Mouse (Mus musculus): ENCODE data around the gene Usp27x. TPM values are rescaled to one million over a fixed set of nuclear protein-coding genes. Genes with fewer than 3 reads are reported as not detected.

Gene Usp27x
- 0.81 and 0.93 TPM in 2 replicates for polyA plus RNA-seq (2015; fragmentation: Nextera tagmentation; extraction: Ambion mirVana)

DNA sequence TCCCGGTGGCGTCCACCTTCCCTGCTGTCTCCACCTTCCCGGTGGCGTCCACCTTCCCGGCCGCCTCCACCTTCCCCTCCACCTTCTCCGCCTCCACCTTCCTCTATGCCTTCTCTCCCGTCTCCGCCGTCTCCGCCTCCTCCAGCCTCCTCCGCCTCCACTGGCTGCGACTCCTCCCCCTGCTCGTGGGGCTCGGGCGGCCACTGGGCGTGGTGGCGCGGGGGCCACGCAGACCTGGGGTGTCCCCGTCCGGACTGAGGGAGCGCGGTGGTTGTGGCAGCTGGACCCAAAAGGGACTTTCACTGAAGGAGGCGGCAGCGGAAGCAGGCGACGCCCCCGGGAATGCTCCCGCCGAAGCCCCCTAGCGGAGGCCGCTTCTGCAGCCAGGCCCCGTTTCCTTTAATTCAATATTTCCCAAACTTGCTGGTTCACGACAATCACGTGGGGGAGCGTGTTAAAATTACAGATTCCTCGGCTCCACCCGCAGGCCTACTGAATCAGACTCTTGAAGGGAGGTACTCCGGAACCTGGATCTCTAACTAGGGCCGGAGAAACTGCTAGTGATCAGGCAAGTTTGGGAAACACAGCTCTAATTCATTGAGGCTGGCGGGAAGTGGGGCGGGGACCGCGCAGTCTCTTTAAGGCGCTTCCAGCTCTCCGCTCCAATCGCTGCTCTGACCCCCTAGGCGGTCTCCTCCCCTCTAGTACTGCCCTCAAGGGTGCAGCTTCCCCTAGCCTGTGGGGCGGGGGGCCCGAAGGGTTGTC is at the start of gene Usp27x:
Gene Usp27x (minus strand): TSS at position 115 of the 765 bp plus-strand sequence.
- H3K4me3 ChIP-seq = peak within 1 kb of the TSS; percentile 61
- H3K36me3 ChIP-seq = no peaks in the 10 kb centered on the region
- peak within 1 kb of the TSS; percentile 93 for H3K27ac ChIP-seq
- H3K4me1 ChIP-seq = no peaks in the 10 kb centered on the region
- H3K9me3 ChIP-seq = no peaks in the 10 kb centered on the region
- 17% methylated on average over 50 of the region's 51 CpGs for WGBS
- no peaks in the 10 kb centered on the region for H3K27me3 ChIP-seq
- peak within 1 kb of the TSS; percentile 85 for H3K4me2 ChIP-seq
- ATAC-seq (ENCODE audit: borderline replicate concordance, extremely low read depth, low FRiP score, low TSS enrichment) = peak; percentile 94
- H3K9ac ChIP-seq = peak within 1 kb of the TSS; percentile 59

DNA sequence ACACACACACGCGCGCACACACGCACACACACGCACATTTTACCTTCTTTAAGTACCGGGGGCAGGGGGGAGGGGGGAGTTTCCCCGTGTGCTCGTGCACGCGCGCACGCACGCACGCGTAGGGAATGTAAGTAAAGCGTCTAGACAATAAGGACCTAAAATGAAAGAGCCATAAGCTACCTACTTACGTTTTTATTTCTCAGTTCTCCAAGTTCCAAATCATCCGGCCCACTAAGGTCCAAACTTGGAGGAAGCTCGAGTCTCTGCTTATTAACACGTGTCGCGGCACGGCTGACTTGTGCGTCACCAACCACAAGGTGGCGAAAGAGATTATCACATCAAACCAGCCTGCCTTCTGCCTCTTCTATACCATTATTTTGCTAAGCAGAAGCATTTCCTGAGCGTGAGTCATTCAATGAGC is 47.1 kb upstream of the Usp27x start:
- Histone ChIP-seq H3K9ac (peak overlapping the region; percentile 49), H3K36me3 (no peaks in the 10 kb centered on the region), H3K27me3 (no peaks in the 10 kb centered on the region), H3K4me1 (no peaks in the 10 kb centered on the region), H3K27ac (no peak overlapping the region), H3K4me2 (peak overlapping the region; percentile 55), H3K9me3 (no peaks in the 10 kb centered on the region), H3K4me3 (peak overlapping the region; percentile 52)
- WGBS = 23% methylated on average over 25 of the region's 26 CpGs
- peak; percentile 60; the same call in 1 of the 2 replicates for ATAC-seq (ENCODE audit: borderline replicate concordance, extremely low read depth, low FRiP score, low TSS enrichment)

DNA sequence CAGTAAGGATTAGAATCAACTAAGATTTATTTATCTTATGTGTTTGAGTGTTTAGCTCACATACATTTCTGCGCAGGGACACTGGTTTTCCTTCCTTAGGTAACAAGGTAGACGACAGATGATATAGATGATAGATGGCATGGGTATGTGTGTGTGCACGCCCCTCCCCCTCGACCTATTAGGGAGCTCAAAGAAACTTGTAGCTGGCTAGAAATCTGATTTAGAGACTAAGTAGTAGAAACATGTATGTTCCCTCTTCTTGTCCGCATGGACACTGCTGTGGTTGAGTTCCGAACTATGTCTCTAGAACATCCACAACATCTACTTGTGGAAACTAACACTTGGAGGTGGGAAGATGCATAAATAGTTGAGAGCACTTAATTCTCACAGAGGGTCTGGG is 46.5 kb upstream of the Usp27x start:
- Histone ChIP-seq H3K4me3 (peak overlapping the region; percentile 52), H3K9ac (no peak overlapping the region), H3K27me3 (no peaks in the 10 kb centered on the region), H3K4me2 (peak overlapping the region; percentile 55), H3K4me1 (no peaks in the 10 kb centered on the region), H3K9me3 (no peaks in the 10 kb centered on the region), H3K36me3 (no peaks in the 10 kb centered on the region), H3K27ac (no peak overlapping the region)
- ATAC-seq (ENCODE audit: borderline replicate concordance, extremely low read depth, low FRiP score, low TSS enrichment) = no peak; the same call in 1 of the 2 replicates
- WGBS = 56% methylated on average over 6 of the region's 6 CpGs

DNA sequence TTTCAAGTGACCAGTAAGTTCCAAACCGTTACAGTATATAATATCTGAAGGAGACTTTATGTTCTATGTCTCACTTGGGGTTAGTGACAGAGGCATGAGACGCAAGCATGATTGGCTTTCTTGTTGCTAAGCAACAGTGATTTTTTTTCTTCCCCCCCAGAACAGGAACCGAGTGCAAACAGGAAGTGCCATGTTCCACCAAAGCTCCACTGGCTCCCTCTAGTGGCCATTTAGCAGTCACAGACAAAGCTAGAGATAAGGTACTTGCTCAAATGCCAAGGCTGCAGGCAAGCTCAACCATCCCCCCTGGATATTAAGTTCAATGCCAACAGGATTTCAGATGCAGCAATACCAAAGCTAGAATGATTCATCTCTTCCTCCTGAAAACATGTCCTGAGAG is 45.4 kb upstream of the Usp27x start:
- peak overlapping the region; percentile 24; the same call in 1 of the 2 replicates for H3K4me2 ChIP-seq
- peak; percentile 81; the same call in 1 of the 2 replicates for ATAC-seq (ENCODE audit: borderline replicate concordance, extremely low read depth, low FRiP score, low TSS enrichment)
- no peaks in the 10 kb centered on the region for H3K27me3 ChIP-seq
- H3K9ac ChIP-seq = no peak overlapping the region
- H3K9me3 ChIP-seq = no peaks in the 10 kb centered on the region
- 0 out of 2 replicates have a peak overlapping the region, but pooled peaks have one; percentile 3 for H3K4me3 ChIP-seq
- H3K36me3 ChIP-seq = no peaks in the 10 kb centered on the region
- WGBS = 22% methylated on average over 3 of the region's 3 CpGs
- no peak overlapping the region for H3K27ac ChIP-seq
- H3K4me1 ChIP-seq = no peaks in the 10 kb centered on the region

DNA sequence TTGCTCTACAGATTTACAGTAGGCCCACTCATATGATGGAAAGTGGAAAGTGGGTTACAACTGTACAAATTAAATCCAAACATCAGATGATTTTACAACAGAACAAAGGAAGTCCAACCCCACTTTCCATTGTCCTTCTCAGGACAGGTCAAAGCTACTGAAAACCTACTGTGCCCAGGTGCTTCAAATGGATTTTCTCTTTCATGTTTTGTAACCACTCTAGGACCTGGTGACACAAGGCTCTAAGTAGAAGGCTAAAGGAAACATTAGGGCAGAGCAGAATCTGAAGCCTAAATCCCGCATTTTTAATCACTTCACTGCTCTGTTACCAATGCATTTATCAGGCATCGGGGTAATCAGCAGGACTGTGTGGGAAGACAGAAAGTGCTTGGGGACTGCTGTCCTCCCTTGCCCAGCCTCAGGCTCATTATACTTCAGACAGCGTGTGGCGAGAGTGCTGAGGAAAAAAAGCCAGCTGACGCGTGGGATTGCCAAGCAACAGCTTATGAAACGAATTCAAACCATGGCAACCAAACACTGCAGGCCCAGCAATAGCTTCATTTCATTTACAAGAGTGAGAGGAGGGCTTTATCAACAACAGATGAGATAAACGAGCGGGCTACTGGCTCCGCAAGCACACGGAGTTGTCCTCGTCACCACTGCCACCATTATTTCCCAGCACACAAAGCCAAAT is 40.7 kb upstream of the Usp27x start:
- Histone ChIP-seq H3K4me1 (no peaks in the 10 kb centered on the region), H3K4me3 (no peak overlapping the region), H3K9me3 (no peaks in the 10 kb centered on the region), H3K27ac (peak overlapping the region; percentile 37; the same call in 1 of the 2 replicates), H3K27me3 (no peaks in the 10 kb centered on the region), H3K4me2 (no peak overlapping the region), H3K9ac (no peak overlapping the region), H3K36me3 (no peaks in the 10 kb centered on the region)
- ATAC-seq (ENCODE audit: borderline replicate concordance, extremely low read depth, low FRiP score, low TSS enrichment) = peak; percentile 76; the same call in 1 of the 2 replicates
- 34% methylated on average over 12 of the region's 12 CpGs for WGBS

DNA sequence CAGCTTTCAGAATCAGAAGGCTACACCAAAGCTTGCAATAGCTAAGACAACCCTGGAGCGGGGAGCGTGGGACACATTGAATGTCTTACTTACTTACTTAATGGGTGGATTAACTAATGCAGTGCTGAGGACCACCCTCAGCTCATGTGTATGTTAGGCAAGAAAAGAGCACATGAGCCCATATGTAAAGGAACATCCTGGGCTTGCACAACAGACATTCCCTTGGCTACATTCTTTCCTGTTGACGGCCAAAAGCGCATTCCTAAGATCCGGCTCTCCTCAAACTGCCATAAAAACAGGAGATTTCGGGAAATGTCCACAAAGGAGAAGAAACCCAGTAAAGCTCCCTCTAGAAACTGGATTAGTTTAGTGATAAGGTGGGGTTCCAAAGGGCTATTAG is 39.7 kb upstream of the Usp27x start:
- Histone ChIP-seq H3K27me3 (no peaks in the 10 kb centered on the region), H3K27ac (peak overlapping the region; percentile 31; the same call in 1 of the 2 replicates), H3K4me3 (no peak overlapping the region), H3K4me1 (no peaks in the 10 kb centered on the region), H3K9ac (no peak overlapping the region), H3K36me3 (no peaks in the 10 kb centered on the region), H3K9me3 (no peaks in the 10 kb centered on the region), H3K4me2 (no peak overlapping the region)
- 48% methylated on average over 6 of the region's 6 CpGs for WGBS
- peak; percentile 83; the same call in 1 of the 2 replicates for ATAC-seq (ENCODE audit: borderline replicate concordance, extremely low read depth, low FRiP score, low TSS enrichment)

DNA sequence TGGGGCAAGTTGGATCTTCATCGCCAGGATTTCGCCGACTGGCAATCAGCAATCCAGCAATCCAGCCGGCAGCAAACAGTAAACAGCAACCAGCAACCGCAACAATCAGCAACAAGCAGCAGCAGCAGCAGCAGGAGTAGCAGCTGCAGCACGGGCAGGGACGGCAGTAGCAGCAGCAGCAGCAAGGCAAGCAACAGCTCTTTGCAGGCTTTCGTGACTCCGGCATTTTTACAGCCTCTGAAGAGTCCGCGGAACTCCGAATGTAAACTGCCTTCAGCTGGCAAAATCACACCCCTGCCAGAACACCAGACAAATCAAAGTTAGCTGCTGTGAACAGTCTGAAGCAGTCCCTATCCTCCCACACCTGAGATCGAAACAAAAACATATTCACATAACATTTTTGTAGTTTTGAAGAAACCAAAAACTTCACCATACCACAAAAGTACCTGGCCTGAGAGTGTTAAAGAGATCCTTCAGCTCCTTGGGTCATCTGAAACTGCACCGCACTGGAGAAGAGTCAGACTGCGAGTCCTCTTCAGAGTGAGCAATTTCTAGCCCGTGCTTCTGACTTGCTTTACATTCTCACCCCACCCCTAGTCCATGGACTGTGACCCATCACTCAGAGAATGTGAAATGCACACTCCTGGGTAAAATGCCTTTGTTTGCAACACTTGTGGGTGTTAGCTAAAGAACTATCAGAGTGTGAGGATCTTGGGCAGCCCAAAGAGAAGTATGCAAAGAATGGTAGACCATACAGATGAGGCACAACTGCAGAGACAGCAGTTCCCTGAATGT is 36.8 kb upstream of the Usp27x start:
- Histone ChIP-seq H3K4me3 (no peak overlapping the region), H3K9ac (no peak overlapping the region), H3K27ac (no peak overlapping the region), H3K4me1 (no peaks in the 10 kb centered on the region), H3K4me2 (no peak overlapping the region; the same call in 1 of the 2 replicates), H3K36me3 (no peaks in the 10 kb centered on the region), H3K27me3 (no peaks in the 10 kb centered on the region), H3K9me3 (no peaks in the 10 kb centered on the region)
- ATAC-seq (ENCODE audit: borderline replicate concordance, extremely low read depth, low FRiP score, low TSS enrichment) = no peak
- WGBS = 48% methylated on average over 16 of the region's 16 CpGs

DNA sequence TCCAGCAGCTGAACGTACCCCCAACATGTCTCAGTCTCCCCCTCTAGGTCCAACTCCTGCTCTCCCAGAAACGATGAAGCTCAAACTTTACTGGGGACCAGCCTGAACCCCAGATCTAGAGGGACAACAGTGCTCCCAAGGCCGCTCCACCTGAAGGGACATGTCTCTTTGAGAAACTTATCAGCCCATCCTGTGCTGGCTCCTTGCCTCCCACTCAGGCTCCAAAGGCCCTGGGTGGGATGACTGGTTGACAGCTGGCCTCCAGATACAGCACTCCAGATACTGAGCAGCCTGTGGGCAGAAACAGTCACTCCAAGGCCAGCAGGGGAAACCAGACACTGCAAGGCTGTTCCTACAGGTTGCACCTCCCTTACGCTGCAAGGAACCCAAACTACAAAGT is 956 bp upstream of the Usp27x start:
- H3K9ac ChIP-seq = peak overlapping the region; percentile 59
- peak overlapping the region; percentile 85 for H3K4me2 ChIP-seq
- no peaks in the 10 kb centered on the region for H3K4me1 ChIP-seq
- H3K27ac ChIP-seq = peak overlapping the region; percentile 93
- WGBS = 47% methylated on average over 4 of the region's 4 CpGs
- H3K4me3 ChIP-seq = peak overlapping the region; percentile 61
- ATAC-seq (ENCODE audit: borderline replicate concordance, extremely low read depth, low FRiP score, low TSS enrichment) = no peak
- no peaks in the 10 kb centered on the region for H3K27me3 ChIP-seq
- no peaks in the 10 kb centered on the region for H3K9me3 ChIP-seq
- no peaks in the 10 kb centered on the region for H3K36me3 ChIP-seq

DNA sequence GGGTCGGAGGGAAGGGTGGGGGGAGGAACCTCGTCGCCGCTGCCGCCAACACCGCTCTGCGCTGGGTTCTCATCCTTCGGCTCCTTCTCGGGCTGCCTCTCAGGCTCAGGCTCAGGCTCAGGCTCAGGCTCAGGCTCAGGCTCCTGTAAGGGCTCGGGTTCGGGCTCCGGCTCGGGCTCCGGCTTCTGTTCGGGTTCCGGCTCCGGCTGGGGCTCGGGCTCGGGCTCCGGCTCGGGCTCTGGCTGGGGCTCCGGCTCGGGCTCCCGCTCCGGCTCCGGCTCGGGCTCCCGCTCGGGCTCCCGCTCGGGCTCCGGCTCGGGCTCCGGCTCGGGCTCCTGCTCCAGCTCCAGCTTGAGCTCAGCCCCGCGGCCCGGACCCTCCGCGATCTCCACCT is 311 bp downstream of the Usp27x start:
- 31% methylated on average over 40 of the region's 40 CpGs for WGBS
- Histone ChIP-seq H3K4me2 (peak overlapping the region; percentile 85), H3K36me3 (no peaks in the 10 kb centered on the region), H3K27ac (peak overlapping the region; percentile 93), H3K4me3 (peak overlapping the region; percentile 61), H3K9ac (peak overlapping the region; percentile 59), H3K27me3 (no peaks in the 10 kb centered on the region), H3K9me3 (no peaks in the 10 kb centered on the region), H3K4me1 (no peaks in the 10 kb centered on the region)
- peak; percentile 43 for ATAC-seq (ENCODE audit: borderline replicate concordance, extremely low read depth, low FRiP score, low TSS enrichment)

DNA sequence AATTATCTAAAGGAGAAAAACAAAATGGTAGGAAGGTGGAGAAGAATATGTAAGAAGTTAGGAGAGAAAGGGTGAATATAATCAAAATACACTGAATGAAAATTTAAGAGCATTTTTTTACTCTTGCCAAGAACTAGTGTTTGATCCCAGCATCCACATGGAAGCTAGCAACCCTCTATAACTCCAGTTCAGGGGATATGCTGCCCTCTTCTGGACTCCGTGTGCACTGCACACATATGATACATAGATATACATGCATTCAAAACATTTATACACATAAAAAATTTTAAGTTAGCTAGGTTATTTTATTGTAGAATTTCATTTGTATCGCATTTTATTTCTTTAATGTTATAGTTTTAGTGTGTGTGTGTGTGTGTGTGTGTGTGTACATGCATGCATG is 50.2 kb downstream of the Usp27x start:
- 47% methylated on average over 2 of the region's 2 CpGs for WGBS
- H3K36me3 ChIP-seq = no peaks in the 10 kb centered on the region
- H3K27me3 ChIP-seq = no peaks in the 10 kb centered on the region
- no peak overlapping the region for H3K27ac ChIP-seq
- no peaks in the 10 kb centered on the region for H3K4me1 ChIP-seq
- no peak overlapping the region for H3K4me3 ChIP-seq
- no peak overlapping the region for H3K9ac ChIP-seq
- H3K4me2 ChIP-seq = no peak overlapping the region
- ATAC-seq (ENCODE audit: borderline replicate concordance, extremely low read depth, low FRiP score, low TSS enrichment) = no peak
- H3K9me3 ChIP-seq = no peaks in the 10 kb centered on the region

DNA sequence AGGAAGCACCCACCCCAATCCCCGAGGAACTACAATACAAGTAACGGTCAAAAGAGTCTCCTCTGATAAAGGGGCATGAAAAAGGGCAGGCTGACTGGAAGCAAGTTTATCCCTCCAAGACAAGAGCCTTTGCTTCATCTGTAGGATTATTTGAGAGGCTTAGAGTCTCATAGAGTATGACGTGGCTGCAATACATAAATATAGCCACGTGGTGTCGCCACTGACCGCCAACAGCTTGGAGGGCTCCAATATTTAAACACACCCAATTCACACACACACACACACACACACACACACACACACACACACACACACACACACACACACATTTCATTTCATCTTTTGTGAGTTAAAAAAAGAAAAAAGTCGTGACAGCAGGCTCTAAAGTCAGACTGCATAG is 53.3 kb downstream of the Usp27x start:
- no peaks in the 10 kb centered on the region for H3K9me3 ChIP-seq
- WGBS = 16% methylated on average over 5 of the region's 7 CpGs
- no peak for ATAC-seq (ENCODE audit: borderline replicate concordance, extremely low read depth, low FRiP score, low TSS enrichment)
- H3K27ac ChIP-seq = no peak overlapping the region
- H3K4me2 ChIP-seq = no peak overlapping the region
- H3K4me1 ChIP-seq = no peaks in the 10 kb centered on the region
- no peaks in the 10 kb centered on the region for H3K27me3 ChIP-seq
- H3K9ac ChIP-seq = no peak overlapping the region
- H3K4me3 ChIP-seq = no peak overlapping the region
- H3K36me3 ChIP-seq = no peaks in the 10 kb centered on the region
